Mouse (Mus musculus) forebrain, embryonic 12.5 days (tissue): ENCODE data around the gene Gzmc. TPM values are rescaled to one million over a fixed set of nuclear protein-coding genes. Genes with fewer than 3 reads are reported as not detected.
"Not testable (repeated sequence)": the region's sequence is repeated elsewhere in the genome, so short reads cannot be mapped to it uniquely, and the experiment has no call there.

Experiments used
- ATAC-seq: fragments of 200-750 bp; cut with Nextera tagmentation; 2 replicates; pipeline ENCODE4 v1.8.0; 2017; ENCODE audit warnings: moderate TSS enrichment; ENCODE audit not compliant: low FRiP score
- H3K27ac ChIP-seq: fragments of 300-500 bp; sonication (generic); 2 replicates; pipeline ENCODE4 v1.5.1; 2016; ENCODE audit warnings: mild to moderate bottlenecking
- H3K27me3 ChIP-seq: fragments of 300-500 bp; sonication (generic); 2 replicates; pipeline ENCODE4 v1.6.1; 2016; ENCODE audit warnings: mild to moderate bottlenecking
- H3K36me3 ChIP-seq: fragments of 300-500 bp; sonication (generic); replicated peaks from 2 replicates; pipeline ENCODE4 v1.6.1; 2016; ENCODE audit warnings: mild to moderate bottlenecking
- H3K4me1 ChIP-seq: fragments of 300-500 bp; sonication (generic); 2 replicates; pipeline ENCODE4 v1.6.1; 2016
- H3K4me2 ChIP-seq: fragments of 300-500 bp; sonication (generic); 2 replicates; pipeline ENCODE4 v1.6.1; 2016; ENCODE audit warnings: mild to moderate bottlenecking, moderate library complexity
- H3K4me3 ChIP-seq: fragments of 300-500 bp; sonication (generic); replicated peaks from 2 replicates; pipeline ENCODE4 v1.5.1; 2016; ENCODE audit warnings: mild to moderate bottlenecking
- H3K9ac ChIP-seq: fragments of 300-500 bp; sonication (generic); 2 replicates; pipeline ENCODE4 v1.6.1; 2016; ENCODE audit warnings: mild to moderate bottlenecking
- H3K9me3 ChIP-seq: fragments of 300-500 bp; sonication (generic); 2 replicates; pipeline ENCODE4 v1.6.1; 2016
- WGBS: fragments of 180-500 bp; shearing (Covaris S2); methylation state at CpG from one replicate; pipeline ENCODE4 v1.1.7; 2016; 5-methylcytosine and 5-hydroxymethylcytosine counted together
- polyA plus RNA-seq: library from polyadenylated mRNA; unstranded; fragments of >200 nt; fragmentation: Nextera tagmentation; extraction: Ambion mirVana; gene quantifications from 2 replicates; pipeline ENCODE4 v1.2.1, GENCODE M21; 2016

The Gzmc gene
- polyA plus RNA-seq, result not detected in 2 replicates

DNA sequence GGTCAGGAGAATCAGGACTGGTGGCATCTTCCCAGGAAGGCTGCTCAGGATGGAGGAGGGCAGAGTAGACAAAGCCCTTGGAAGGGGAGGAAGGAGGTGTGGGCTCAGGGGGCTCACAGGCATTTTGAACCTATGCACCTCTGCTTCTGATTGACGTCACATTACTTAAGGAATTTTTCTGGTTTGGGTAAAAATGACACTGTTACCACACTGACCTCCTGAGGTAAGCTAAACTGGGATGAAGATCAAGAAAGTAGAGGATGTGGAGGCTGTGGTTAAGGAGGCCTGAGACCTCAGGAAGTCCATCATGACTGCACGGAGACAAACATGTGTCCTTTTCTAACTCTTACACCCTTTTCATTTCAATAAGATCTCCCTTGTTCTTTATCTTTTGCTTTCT lies at the start of gene Gzmc:
TSS of gene Gzmc (minus strand) at position 101 of the 400 bp plus-strand sequence.
- no peaks in the 10 kb centered on the region for H3K4me1 ChIP-seq
- H3K9me3 ChIP-seq, result no peaks in the 10 kb centered on the region
- no peaks in the 10 kb centered on the region for H3K27me3 ChIP-seq
- H3K27ac ChIP-seq, result no peak within 1 kb of the TSS
- WGBS, result 87% methylated on average over 2 of the region's 2 CpGs
- no peak within 1 kb of the TSS for H3K9ac ChIP-seq
- no peak within 1 kb of the TSS for H3K4me2 ChIP-seq
- no peaks in the 10 kb centered on the region for H3K36me3 ChIP-seq
- no peak within 1 kb of the TSS for H3K4me3 ChIP-seq
- ATAC-seq, result no peak

DNA sequence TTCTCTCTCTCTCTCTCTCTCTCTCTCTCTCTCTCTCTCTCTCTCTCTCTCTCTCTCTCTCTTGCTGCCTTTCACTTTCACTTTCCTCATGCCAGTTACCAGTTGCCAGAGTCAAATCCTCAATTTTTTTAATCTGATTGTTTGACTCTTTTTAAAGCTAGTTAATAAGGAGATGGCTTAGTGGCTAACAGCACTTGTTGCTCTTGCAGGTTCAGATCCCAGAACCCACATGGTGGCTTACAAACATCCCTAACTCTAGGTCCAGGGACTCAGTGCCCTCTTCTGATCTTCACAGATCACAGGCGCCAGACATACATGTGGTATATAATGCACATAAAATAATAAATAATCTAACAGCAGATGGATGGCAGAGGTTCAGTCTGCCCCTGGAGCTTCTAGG lies 49.4 kb upstream of the Gzmc start:
- no peak overlapping the region for H3K4me2 ChIP-seq
- H3K4me1 ChIP-seq, result no peaks in the 10 kb centered on the region
- H3K36me3 ChIP-seq, result no peaks in the 10 kb centered on the region
- no peak for ATAC-seq
- no peaks in the 10 kb centered on the region for H3K9me3 ChIP-seq
- no peak overlapping the region for H3K4me3 ChIP-seq
- H3K9ac ChIP-seq, result no peak overlapping the region
- 87% methylated on average over 1 of the region's 1 CpGs for WGBS
- H3K27ac ChIP-seq, result no peak overlapping the region
- H3K27me3 ChIP-seq, result no peaks in the 10 kb centered on the region

DNA sequence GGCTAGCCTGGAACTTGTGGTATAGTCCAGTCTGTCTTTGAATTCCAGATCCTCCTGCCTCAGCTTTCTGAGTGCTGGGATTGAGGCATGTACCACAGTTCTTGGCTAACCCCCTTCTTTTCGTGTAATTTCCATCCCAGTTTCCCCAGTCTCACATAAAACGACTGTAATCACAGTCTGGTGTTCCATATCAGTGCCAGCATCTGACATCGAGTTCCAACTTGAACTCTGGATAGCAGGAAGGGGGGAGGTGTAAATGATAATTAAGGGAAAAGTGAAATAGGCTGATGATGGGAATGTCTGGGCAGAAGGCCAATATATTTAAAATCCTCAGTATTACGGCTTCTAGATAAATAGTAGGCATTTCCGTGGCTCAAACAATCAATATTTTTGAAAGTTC lies 46.6 kb upstream of the Gzmc start:
- H3K27me3 ChIP-seq, result no peaks in the 10 kb centered on the region
- no peak overlapping the region for H3K4me3 ChIP-seq
- no peaks in the 10 kb centered on the region for H3K9me3 ChIP-seq
- ATAC-seq, result no peak
- no peaks in the 10 kb centered on the region for H3K36me3 ChIP-seq
- no peaks in the 10 kb centered on the region for H3K4me1 ChIP-seq
- 84% methylated on average over 5 of the region's 5 CpGs for WGBS
- no peak overlapping the region for H3K9ac ChIP-seq
- H3K4me2 ChIP-seq, result no peak overlapping the region
- H3K27ac ChIP-seq, result no peak overlapping the region

DNA sequence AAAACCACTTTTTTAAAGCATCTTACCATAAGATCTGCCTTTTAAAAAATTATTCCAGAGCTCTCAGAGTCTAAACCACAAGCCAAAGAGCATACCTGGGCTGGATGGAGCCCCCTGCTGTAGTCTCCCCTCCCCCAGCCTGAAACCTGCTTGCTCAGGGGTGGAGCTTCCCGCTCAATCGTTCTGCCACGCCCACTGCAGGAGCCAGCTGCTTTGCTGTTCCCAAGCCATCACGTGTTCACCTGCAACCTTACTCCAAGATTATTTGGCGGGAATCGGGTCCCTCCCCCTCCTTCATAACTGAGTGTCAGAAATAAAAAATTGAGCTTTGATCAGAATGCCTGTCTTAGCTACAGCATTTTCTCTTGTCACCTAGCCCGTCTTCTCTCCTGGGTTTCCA lies 44.2 kb upstream of the Gzmc start:
- H3K4me1 ChIP-seq, H3K9ac ChIP-seq, H3K27me3 ChIP-seq, ATAC-seq, H3K27ac ChIP-seq, H3K36me3 ChIP-seq, H3K4me2 ChIP-seq, H3K9me3 ChIP-seq, H3K4me3 ChIP-seq: not testable (repeated sequence)
- WGBS, result 46% methylated on average over 7 of the region's 7 CpGs

DNA sequence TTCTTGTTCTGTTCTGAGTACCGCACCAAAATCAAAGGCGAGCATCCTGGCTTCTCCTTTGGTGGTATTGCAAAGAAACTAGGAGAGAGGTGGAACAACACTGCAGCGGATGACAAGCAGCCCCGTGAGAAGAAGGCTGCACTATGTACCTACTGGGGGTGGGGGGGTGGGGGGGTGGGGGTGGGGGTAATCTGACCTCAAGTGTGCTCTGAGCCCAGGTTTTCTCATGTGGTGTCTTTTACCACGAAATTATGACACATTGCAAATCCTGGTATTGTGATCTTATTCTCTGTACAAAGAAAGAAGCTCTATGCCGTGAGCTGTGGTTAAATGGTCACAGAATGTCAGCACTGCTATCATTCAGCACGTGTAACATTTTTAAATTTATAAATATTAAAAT lies 41.6 kb upstream of the Gzmc start:
- not testable (repeated sequence) for H3K4me2 ChIP-seq, H3K27ac ChIP-seq, H3K9me3 ChIP-seq, ATAC-seq, H3K4me1 ChIP-seq, H3K9ac ChIP-seq, H3K4me3 ChIP-seq, H3K36me3 ChIP-seq, H3K27me3 ChIP-seq
- 80% methylated on average over 7 of the region's 7 CpGs for WGBS

DNA sequence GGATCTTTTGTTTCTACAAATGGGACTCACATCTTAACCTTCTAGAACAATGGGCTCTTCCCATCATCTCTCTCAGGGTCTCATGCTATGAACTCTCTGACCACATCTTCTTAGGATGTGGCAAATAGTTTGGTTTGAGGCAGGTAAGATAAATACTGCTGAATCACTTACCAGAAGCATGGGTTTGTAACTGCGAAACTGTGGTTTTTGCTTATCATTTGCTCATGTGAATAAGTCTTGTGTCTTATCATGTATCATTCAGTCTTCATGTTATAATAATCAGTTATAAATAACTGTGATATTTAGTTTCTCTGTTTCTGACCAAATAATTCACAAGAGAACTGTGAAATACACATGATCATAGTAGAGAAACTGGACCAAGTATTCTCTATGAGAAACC lies 31.7 kb upstream of the Gzmc start:
- Histone ChIP-seq H3K4me2 (no peak overlapping the region), H3K9me3 (no peaks in the 10 kb centered on the region), H3K27me3 (no peaks in the 10 kb centered on the region), H3K4me3 (no peak overlapping the region), H3K27ac (no peak overlapping the region), H3K9ac (no peak overlapping the region), H3K4me1 (no peaks in the 10 kb centered on the region), H3K36me3 (no peaks in the 10 kb centered on the region)
- 92% methylated on average over 1 of the region's 1 CpGs for WGBS
- ATAC-seq, result no peak

DNA sequence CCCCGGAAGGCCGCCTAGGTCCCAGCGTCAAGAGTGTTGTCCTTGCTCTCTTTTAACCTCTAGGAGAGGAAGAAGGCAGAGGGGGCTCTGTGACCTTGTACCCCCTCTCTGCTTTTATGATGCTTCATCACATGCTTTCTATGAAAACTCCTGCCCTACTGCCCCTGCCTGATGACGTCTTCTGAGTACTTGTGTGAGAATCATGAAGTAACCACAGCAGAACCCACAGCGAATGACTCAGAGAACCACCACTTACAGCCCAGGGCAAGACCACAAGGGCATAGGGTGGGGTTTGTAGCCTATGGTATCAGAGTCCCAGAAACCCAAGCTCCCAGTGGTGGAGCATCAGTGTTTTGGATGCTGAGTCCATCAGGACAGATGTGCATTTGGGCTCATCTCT lies 27.7 kb upstream of the Gzmc start, which contains the start of gene Gzmb:
TSS of gene Gzmb (minus strand) at position 108 of the 400 bp plus-strand sequence.
- Histone ChIP-seq H3K27ac (no peak within 1 kb of the TSS), H3K9ac (no peak within 1 kb of the TSS), H3K4me2 (no peak within 1 kb of the TSS), H3K9me3 (no peaks in the 10 kb centered on the region), H3K4me1 (no peaks in the 10 kb centered on the region), H3K27me3 (no peaks in the 10 kb centered on the region), H3K4me3 (no peak within 1 kb of the TSS), H3K36me3 (no peaks in the 10 kb centered on the region)
- WGBS, result 90% methylated on average over 5 of the region's 5 CpGs
- ATAC-seq, result no peak

DNA sequence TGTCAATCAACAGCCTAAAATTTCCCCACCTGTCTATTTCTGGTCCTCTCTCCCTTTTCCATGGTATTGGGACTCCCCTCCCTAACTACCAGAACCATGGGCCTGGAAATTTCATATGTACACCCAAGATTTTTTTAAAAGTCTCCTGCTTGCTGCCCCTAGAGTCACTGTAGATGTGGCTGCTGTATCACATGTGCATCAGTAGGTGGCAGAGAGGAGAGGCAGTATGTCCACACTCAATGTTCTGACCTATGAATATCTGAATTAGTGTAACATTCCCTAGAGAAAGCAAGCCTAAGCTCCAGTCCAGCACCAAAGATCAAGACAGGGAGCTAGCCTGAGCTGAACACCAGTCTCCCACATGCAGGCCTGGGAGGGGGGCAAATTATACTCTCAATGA lies 6.0 kb upstream of the Gzmc start:
- Histone ChIP-seq H3K27me3 (no peaks in the 10 kb centered on the region), H3K36me3 (no peaks in the 10 kb centered on the region), H3K4me3 (no peak overlapping the region), H3K9me3 (no peaks in the 10 kb centered on the region), H3K27ac (no peak overlapping the region), H3K4me1 (no peaks in the 10 kb centered on the region), H3K4me2 (no peak overlapping the region), H3K9ac (no peak overlapping the region)
- no peak for ATAC-seq

DNA sequence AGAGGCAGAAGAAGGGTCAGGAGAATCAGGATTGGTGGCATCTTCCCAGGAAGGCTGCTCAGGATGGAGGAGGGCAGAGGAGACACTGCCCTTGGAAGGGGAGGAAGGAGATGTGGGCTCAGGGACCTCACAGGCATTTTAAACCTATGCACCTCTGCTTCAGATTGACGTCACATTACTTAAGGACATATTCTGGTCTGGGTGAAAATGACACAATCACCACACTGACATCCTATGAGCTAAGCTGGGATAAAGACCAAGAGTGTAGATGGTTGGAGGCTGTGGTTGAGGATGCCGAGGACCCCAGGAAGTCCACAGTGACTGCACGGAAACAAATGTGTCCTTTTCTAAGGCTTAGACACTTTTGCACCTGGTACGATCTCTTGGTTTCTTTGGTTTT lies 23.1 kb downstream of the Gzmc start, which contains the start of gene Gzmf:
TSS of gene Gzmf (minus strand) at position 101 of the 400 bp plus-strand sequence.
- no peak within 1 kb of the TSS for H3K4me2 ChIP-seq
- 94% methylated on average over 4 of the region's 4 CpGs for WGBS
- no peak within 1 kb of the TSS for H3K9ac ChIP-seq
- ATAC-seq, result no peak
- H3K9me3 ChIP-seq, result no peaks in the 10 kb centered on the region
- H3K4me1 ChIP-seq, result no peaks in the 10 kb centered on the region
- H3K27ac ChIP-seq, result no peak within 1 kb of the TSS
- H3K27me3 ChIP-seq, result no peaks in the 10 kb centered on the region
- no peaks in the 10 kb centered on the region for H3K36me3 ChIP-seq
- no peak within 1 kb of the TSS for H3K4me3 ChIP-seq

DNA sequence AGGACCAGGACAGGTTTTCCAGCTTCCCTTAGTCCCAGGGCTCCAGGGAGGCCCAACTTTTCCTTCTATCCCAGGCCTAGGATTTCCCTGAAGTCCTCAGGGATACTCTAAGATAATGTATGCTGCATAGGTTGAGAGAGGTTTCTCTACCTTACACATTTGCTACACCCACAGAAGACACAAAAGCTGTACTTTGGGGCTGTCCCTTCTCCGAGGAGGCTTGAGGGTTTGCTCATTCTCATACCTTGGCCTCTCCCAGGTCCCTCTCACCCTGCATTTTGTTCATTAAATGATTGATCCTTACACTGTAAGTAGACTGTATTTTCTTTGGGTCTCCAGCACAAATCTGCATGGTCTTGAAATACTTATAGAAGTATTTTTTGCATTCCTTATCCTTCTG lies 28.8 kb downstream of the Gzmc start:
- Histone ChIP-seq H3K27ac (no peak overlapping the region), H3K36me3 (no peaks in the 10 kb centered on the region), H3K9ac (no peak overlapping the region), H3K9me3 (no peaks in the 10 kb centered on the region), H3K4me1 (no peaks in the 10 kb centered on the region), H3K27me3 (no peaks in the 10 kb centered on the region), H3K4me2 (no peak overlapping the region), H3K4me3 (no peak overlapping the region)
- WGBS, result 78% methylated on average over 1 of the region's 1 CpGs
- no peak for ATAC-seq

DNA sequence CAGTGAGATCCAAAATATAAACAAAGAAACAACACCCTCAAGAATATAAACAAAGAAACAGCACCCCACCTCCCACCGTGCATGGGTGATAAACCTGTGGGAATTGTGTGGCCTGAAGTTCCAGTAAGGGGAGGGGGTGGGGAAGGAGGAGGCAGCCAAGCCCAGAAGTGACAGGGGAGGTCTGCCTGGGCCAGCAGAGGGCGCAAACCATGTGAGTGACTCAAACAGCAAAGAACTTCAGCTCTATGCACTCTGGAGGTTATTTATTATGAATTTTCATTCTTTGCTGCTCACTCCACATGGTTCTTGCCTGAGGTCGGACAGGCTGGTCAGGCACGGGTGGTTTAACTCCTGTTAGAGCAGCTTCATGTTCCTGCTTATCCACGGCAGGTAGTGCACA lies 29.4 kb downstream of the Gzmc start:
- not testable (repeated sequence) for H3K4me3 ChIP-seq, ATAC-seq, H3K9me3 ChIP-seq, H3K36me3 ChIP-seq, H3K4me1 ChIP-seq, H3K27ac ChIP-seq, H3K9ac ChIP-seq, H3K27me3 ChIP-seq, H3K4me2 ChIP-seq
- 40% methylated on average over 5 of the region's 5 CpGs for WGBS

DNA sequence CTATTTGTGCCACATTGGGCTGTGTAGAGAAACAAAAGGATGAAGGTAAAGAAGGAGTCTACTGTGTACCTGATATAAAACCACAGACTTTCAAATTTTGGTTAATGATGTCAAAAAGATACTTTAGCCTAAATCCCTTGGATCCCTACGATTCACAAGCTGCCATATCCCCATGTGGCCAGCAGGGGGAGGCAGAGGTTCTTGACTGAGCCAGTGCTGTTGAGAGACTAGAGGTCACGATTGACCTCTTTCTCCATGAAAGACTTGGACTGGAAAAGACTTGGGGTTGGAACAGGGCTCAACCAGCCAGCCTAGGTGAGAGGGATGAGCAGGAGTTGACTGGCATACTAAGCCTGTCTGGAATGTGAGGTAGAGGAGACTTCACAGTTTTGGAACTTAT lies 30.5 kb downstream of the Gzmc start:
- WGBS, result 12% methylated on average over 2 of the region's 2 CpGs
- Histone ChIP-seq H3K4me3 (no peak overlapping the region), H3K4me1 (no peaks in the 10 kb centered on the region), H3K9me3 (no peaks in the 10 kb centered on the region), H3K36me3 (no peaks in the 10 kb centered on the region), H3K27ac (no peak overlapping the region), H3K9ac (no peak overlapping the region), H3K27me3 (no peaks in the 10 kb centered on the region), H3K4me2 (no peak overlapping the region)
- ATAC-seq, result no peak

DNA sequence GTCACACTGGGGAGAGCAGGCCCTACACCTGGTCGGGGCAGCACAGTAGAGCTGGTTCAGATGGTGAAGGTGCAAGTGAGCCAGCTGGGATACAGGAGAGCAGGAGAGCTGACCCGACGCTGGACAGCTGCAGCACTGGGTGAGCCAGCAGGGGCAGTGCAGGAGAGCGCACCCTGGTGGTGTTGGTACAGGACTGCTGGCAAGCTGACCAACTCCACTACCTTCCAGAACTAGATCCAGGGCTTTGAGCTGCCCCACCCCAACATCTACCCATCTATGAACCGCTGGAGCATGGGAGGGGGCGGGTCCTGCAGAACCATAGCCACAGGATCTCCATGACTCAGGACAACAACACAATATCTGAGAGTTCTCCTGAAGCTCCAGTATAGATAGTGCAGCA lies 47.5 kb downstream of the Gzmc start:
- no peak overlapping the region for H3K4me2 ChIP-seq
- no peak overlapping the region for H3K9ac ChIP-seq
- H3K4me1 ChIP-seq, result no peaks in the 10 kb centered on the region
- no peak overlapping the region for H3K4me3 ChIP-seq
- H3K27me3 ChIP-seq, result no peaks in the 10 kb centered on the region
- no peaks in the 10 kb centered on the region for H3K9me3 ChIP-seq
- H3K36me3 ChIP-seq, result no peaks in the 10 kb centered on the region
- 61% methylated on average over 6 of the region's 6 CpGs for WGBS
- no peak overlapping the region for H3K27ac ChIP-seq
- ATAC-seq, result no peak

DNA sequence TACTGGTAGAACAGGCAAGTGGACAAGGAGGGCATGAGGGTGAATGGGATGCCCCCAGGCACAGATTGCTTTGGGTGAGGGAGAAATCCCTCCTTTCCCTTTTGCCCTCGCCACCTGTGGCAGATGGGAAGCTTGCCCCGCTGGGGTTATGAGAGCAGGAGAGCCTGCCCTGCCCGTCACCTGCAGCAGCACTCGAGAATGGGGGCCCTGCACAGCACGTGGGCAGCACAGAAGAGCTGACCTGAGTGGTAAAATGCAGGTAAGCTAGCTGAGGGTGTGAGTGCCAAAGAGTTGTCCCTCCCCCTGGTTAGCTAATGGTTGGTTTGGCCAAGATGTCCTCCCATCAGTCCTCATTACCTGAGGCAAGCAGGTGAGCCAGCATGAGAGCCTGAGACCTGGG lies 47.9 kb downstream of the Gzmc start:
- Histone ChIP-seq H3K4me3 (no peak overlapping the region), H3K27ac (no peak overlapping the region), H3K9ac (no peak overlapping the region), H3K4me2 (no peak overlapping the region), H3K27me3 (no peaks in the 10 kb centered on the region), H3K4me1 (no peaks in the 10 kb centered on the region), H3K9me3 (no peaks in the 10 kb centered on the region), H3K36me3 (no peaks in the 10 kb centered on the region)
- ATAC-seq, result no peak
- 80% methylated on average over 5 of the region's 5 CpGs for WGBS
